ENCODE assay signal across 21 mouse cellular contexts in genomic region chr17:24777073-24777472, GRCm38 (mm10). TPM values are rescaled to one million over a fixed set of nuclear protein-coding genes. Genes with fewer than 3 reads are reported as not detected.
"Had no signal": no experiment of that assay in that cellular context is flagged by ENCODE, and none has a peak within 500 bp of the region (broad histone marks: within the 10 kb centered on the region; RNA-seq: fewer than 3 reads in every experiment).

No protein-coding gene starts in this region.

- H3K36me3 ChIP-seq: limb, embryonic 10.5 days; liver, embryonic 15.5 days; midbrain, embryonic 12.5 days; neural tube, embryonic 13.5 days had no signal

- H3K4me2 ChIP-seq: liver, embryonic 11.5 days; liver, embryonic 15.5 days; midbrain, embryonic 12.5 days; neural tube, embryonic 13.5 days had no signal

- H3K27me3 ChIP-seq: midbrain, embryonic 12.5 days had no signal

- H3K27ac ChIP-seq: kidney, postnatal 0 days; limb, embryonic 10.5 days; liver, embryonic 15.5 days; midbrain, embryonic 12.5 days; neural tube, embryonic 13.5 days; stomach, postnatal 0 days had no signal

- H3K4me1 ChIP-seq: midbrain, embryonic 12.5 days; neural tube, embryonic 13.5 days had no signal

- ATAC-seq: inflammation-experienced regulatory T-cells, adult 6 months; midbrain, embryonic 16.5 days had no signal

- H3K4me3 ChIP-seq: limb, embryonic 10.5 days; liver, embryonic 15.5 days; midbrain, embryonic 12.5 days; neural tube, embryonic 13.5 days had no signal

- H3K9me3 ChIP-seq: limb, embryonic 10.5 days; liver, embryonic 15.5 days; midbrain, embryonic 12.5 days; neural tube, embryonic 13.5 days had no signal

- DNase-seq: kidney, adult 11 months; kidney, adult 9 months; kidney, postnatal 4 days; right cerebral cortex, postnatal 25 days; thymus, postnatal 4 days had no signal

- H3K9ac ChIP-seq: liver, embryonic 15.5 days; midbrain, embryonic 12.5 days; neural tube, embryonic 13.5 days had no signal

RNA-seq across cellular contexts. Expression of gene Hs3st6, which starts 24.3 kb away (rescaled TPM):
- total RNA-seq: layer of hippocampus, postnatal 14 days; megakaryocyte-erythroid progenitor cell, adult 5-6 weeks had no signal
- polyA plus RNA-seq: inflammation-experienced regulatory T-cells, adult 6 months; midbrain, embryonic 16.5 days had no signal

RNA-seq across cellular contexts. Expression of gene Meiob, which starts 27.0 kb away (rescaled TPM):
- total RNA-seq: layer of hippocampus, adult 8-10 months; layer of hippocampus, postnatal 14 days; left cerebral cortex, adult 18-20 months; left cerebral cortex, postnatal 10 days had no signal
- polyA plus RNA-seq: inflammation-experienced regulatory T-cells, adult 6 months; limb, embryonic 10.5 days; limb, embryonic 14.5 days; midbrain, embryonic 12.5 days; midbrain, embryonic 16.5 days; neural tube, embryonic 13.5 days; small intestine, adult 2 months had no signal

RNA-seq across cellular contexts. Expression of gene Rpl3l, which starts 49.5 kb away (rescaled TPM):
- polyA plus RNA-seq: inflammation-experienced regulatory T-cells, adult 6 months; limb, embryonic 10.5 days; limb, embryonic 14.5 days; liver, embryonic 11.5 days; midbrain, embryonic 12.5 days; midbrain, embryonic 16.5 days; neural tube, embryonic 13.5 days had no signal
